Mouse (Mus musculus): ENCODE results near the gene Gm7029. TPM values are rescaled to one million over a fixed set of nuclear protein-coding genes. Genes with fewer than 3 reads are reported as not detected.

Gm7029 gene
- not detected in 4 replicates for total RNA-seq (2023)

GRCm38 (mm10) chr17:33873537-33873936 lies at the start of gene Gm7029:
Gm7029 (plus strand) TSS chr17:33873837.

DNA sequence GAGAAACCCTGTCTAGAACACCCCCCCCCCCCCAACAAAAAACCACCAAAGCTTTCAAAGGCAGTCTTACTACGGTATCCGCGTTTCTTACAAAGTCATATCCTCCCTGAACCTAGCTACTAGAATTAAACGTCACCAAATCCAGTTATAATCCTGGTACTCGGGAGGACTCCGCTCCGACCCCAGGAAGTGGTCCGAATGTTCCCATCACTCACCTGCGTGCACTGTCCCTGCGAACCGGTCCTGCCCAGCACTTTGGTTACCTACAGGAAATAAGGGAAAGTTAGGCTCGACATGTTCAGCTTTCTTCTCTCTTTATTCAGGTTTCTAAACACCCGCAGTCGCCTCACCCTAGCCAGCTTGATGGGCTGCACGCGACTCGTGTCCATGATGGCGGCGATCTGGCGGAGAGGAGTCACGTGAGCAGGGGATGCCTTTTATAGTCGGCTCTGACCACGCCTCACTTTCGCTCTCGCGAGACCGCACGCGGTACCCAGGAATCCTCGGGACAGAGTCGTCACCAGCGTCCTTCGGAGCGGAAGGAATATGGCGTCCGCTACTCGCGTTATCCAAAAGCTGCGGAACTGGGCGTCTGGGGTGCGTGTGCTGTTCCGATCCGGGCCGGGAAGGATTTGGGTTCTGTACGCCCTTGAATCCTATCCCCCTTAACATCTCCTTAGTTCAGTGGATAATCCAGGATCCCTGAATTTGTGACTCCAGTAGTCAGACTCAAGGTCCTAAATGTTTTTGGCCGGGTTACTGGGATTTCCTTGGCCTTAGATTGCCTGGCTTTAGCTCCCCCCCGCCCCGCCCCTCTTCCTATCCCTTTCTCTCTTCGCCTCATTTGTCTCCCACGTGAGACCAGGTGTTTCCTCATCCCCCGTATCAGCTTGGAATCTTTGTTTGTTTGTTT lies 49.3 kb upstream of the Gm7029 start, which contains the start of the genes Rps28 and Ndufa7:
Gene Rps28, minus strand, starts transcription at position 479 of the 913 bp plus-strand sequence.
Gene Ndufa7, plus strand, starts transcription at position 489 of the 913 bp plus-strand sequence.

DNA sequence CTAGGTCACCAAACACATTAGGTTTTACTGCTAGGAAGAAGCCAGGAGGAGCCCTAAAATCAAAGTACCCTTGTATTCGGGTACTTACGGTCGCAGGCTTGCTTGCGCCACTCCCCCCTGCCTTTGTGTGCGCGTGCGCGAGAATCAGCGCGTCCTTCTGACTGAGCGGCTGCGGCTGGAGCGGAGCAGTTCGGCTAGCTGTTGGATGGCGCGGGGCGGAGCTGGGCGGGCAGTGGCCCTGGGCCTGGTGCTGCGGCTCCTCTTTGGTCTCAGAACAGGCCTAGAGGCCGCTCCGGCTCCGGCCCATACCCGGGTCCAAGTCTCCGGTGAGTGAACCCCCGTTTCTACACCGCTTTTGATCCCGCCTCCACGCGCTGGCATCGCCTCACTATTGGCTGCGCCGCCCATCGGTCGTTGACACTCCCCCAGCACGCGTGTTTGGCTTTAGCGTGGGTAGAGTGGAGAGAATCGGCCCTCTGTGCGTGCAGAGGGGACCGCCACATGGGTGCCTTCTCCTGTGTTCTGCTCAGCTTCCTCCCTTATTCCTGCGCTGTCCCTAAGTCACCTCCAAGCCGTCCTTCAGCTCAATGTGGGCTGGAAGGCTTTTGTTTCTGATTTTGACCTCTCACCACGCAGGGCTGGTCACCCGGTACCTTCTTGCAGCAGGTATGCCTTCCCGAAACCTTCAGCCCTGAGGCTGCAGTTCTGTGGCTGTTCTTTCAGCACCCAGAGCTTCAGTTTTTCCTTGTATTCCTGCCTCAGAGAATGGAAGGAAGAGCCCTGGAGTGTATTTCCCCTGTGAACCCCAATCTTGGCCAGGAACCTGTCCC lies 30.5 kb upstream of the Gm7029 start, which contains the start of gene Cd320:
Gene Cd320, plus strand, starts transcription at position 126 of the 830 bp plus-strand sequence.

DNA sequence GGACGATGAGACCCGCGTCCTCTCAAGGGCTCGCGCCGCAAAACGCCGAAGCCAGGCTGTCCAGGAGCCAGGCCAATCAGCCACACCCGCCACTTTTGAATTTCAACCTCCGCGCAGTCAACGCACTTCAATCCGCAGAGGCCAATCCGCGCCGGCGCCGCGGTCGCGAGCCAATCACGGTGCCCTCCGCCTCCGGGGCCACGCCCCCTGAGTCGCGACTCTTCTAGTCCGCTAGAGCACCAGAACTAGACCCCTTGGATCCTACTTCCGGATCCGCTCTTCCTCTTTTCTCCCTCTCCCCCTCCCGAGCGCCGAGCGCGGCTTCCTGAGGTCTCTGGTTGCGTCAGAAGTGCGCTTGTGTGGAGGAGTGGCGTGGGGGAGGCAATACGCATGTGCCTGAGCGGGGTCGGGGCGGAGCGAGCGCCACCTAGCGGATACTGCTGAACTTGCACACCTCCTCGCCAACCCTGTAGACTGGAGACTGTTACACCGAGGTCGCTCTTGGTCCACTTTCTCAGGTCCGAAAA lies 17.0 kb downstream of the Gm7029 start, which contains the start of gene Kifc1:
Gene Kifc1, minus strand, starts transcription at position 129 of the 527 bp plus-strand sequence.

DNA sequence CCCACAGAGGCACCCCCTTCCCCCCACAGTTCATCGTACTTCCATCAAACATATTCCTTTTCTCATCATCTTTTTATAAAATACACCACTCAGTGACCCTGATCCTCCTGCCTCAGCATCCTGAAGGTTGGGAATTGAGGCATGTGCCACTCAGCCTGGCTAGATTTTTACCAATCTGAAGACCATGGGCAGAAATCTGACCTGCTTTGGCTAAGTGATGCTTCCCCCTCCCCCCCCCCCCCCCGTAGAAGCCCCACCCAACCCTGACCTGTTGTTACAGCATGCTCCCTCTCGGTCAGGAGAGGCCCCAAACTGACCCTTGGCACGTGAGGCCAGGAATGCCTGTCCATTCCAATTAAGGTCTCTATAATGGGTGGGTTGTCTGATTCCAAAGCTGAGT lies 31.2 kb downstream of the Gm7029 start, which contains the start of gene Platr17:
Gene Platr17, plus strand, starts transcription at position 301 of the 400 bp plus-strand sequence.

DNA sequence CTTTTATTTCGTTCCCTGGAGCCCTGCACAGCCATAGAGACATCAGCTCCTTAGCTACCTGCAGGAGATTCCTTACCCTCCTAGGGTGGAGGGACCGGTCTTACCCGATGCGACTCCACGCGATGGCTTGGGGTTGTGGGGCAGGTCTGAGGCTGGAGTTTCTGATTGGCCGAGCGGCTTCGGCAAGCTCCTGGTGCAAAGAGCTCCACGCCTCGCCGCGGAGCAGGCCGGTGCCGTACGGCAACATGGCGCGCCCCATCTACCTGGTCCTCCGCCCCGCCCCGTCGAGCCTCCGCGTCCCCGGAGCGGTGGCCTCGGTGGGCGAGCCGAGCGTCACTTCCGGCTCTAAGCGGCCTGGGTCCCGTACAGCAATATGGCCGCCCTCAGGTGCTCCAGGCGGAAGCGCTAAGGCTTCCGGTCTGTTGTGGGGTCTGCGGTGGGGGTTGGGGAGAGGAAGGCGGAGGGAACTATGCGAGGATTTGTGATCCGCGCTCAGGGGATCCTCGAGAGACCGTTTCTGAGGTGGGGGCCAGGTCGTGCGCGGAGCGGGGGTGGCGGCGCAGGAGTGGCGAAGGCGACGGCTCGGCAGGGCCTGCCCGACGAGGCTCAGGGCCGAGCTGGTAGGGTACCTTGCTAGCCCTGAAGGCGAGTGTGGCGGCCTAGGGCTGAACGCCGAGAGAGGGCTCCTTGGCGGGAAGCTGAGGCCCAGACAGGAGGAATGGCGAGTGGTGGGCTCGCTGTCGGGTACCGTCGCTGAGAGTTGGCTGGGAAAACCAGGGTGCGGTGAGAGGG lies 35.6 kb downstream of the Gm7029 start, which contains the start of gene Daxx:
Gene Daxx, plus strand, starts transcription at position 338 of the 792 bp plus-strand sequence.

DNA sequence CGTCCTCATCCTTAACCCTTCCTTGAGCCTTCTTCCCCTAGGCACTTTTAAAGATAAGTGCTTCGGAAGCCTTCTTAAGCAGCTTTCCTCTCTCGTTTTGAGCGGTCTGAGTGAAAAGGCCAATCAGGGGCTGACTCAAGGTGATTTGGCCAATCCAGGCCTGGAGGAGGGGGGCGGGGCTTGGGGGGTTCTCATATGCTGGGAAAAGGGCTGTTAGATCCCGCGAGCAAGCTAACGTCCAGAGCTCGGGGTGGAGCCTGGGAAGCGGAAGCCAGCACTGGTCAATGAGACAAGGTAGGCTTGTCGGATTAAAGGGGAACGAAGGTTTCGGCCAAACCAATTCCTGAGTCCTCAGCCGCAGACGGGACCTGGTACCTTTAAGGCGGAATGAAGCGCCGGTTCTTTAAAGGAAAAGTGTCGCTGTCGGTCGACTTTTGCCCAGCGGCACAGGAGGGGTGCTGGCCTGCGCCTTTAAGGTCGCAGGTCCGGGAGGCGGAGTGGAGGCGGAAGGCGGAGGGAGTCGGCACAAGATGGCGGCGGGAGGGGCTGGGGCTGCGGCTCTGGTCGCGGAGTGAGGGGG lies 42.1 kb downstream of the Gm7029 start, which contains the start of the genes Tapbp and Zbtb22:
Gene Tapbp, plus strand, starts transcription at position 229 of the 580 bp plus-strand sequence.
Gene Zbtb22, plus strand, starts transcription at position 234 of the 580 bp plus-strand sequence.

Other genes starting within 250 kb of the Gm7029 start
- 34.4 to 37.6 TPM (median 36.0 TPM) in 4 replicates for gene Zfp414, start 244.7 kb upstream of the Gm7029 start, total RNA-seq (2023)
- 0.91 to 3.0 TPM (median 2.3 TPM) in 3 of 4 replicates, not detected in the other for gene Pram1, start 235.8 kb upstream of the Gm7029 start, total RNA-seq (2023)
- 368 to 402 TPM (median 383 TPM) in 4 replicates for gene Hnrnpm, start 187.0 kb upstream of the Gm7029 start, total RNA-seq (2023)
- gene March2, start 155.2 kb upstream of the Gm7029 start, total RNA-seq (2023), result 42.0 to 48.3 TPM (median 44.9 TPM) in 4 replicates
- 193 to 221 TPM (median 217 TPM) in 4 replicates for gene Rab11b, start 113.3 kb upstream of the Gm7029 start, total RNA-seq (2023)
- gene Angptl4, start 92.0 kb upstream of the Gm7029 start, total RNA-seq (2023), result 0.42 to 0.43 TPM in 2 of 4 replicates, not detected in the others
- gene Kank3, start 63.3 kb upstream of the Gm7029 start, total RNA-seq (2023), result 1.8 to 3.6 TPM (median 2.5 TPM) in 4 replicates
- 3,326 to 3,462 TPM (median 3,401 TPM) in 4 replicates for gene Rps28, start 49.3 kb upstream of the Gm7029 start, total RNA-seq (2023)
- gene Ndufa7, start 49.3 kb upstream of the Gm7029 start, total RNA-seq (2023), result 142 to 168 TPM (median 145 TPM) in 4 replicates
- gene Cd320, start 30.7 kb upstream of the Gm7029 start, total RNA-seq (2023), result 3.6 to 7.8 TPM (median 5.2 TPM) in 4 replicates
- gene Kifc1, start 16.8 kb downstream of the Gm7029 start, total RNA-seq (2023), result 2.4 to 6.4 TPM (median 2.6 TPM) in 4 replicates
- 0.75 to 0.94 TPM in 2 of 4 replicates, not detected in the others for gene Platr17, start 31.3 kb downstream of the Gm7029 start, total RNA-seq (2023)
- 43.7 to 52.6 TPM (median 49.3 TPM) in 4 replicates for gene Daxx, start 35.6 kb downstream of the Gm7029 start, total RNA-seq (2023)
- gene Tapbp, start 42.1 kb downstream of the Gm7029 start, total RNA-seq (2023), result 431 to 449 TPM (median 436 TPM) in 4 replicates
- gene Zbtb22, start 42.1 kb downstream of the Gm7029 start, total RNA-seq (2023), result 37.5 to 42.9 TPM (median 39.2 TPM) in 4 replicates
- gene Rgl2, start 55.7 kb downstream of the Gm7029 start, total RNA-seq (2023), result 169 to 183 TPM (median 181 TPM) in 4 replicates
- 55.2 to 64.5 TPM (median 58.4 TPM) in 4 replicates for gene Pfdn6, start 66.5 kb downstream of the Gm7029 start, total RNA-seq (2023)
- 37.1 to 42.6 TPM (median 40.1 TPM) in 4 replicates for gene Wdr46, start 66.8 kb downstream of the Gm7029 start, total RNA-seq (2023)
- gene B3galt4, start 77.7 kb downstream of the Gm7029 start, total RNA-seq (2023), result 3.9 to 6.1 TPM (median 5.8 TPM) in 4 replicates
- 86.2 to 102 TPM (median 93.0 TPM) in 4 replicates for gene Vps52, start 82.0 kb downstream of the Gm7029 start, total RNA-seq (2023)
- gene Rps18, start 82.2 kb downstream of the Gm7029 start, total RNA-seq (2023), result 1,434 to 1,528 TPM (median 1,474 TPM) in 4 replicates
- gene H2-K1, start 126.5 kb downstream of the Gm7029 start, total RNA-seq (2023), result 2,712 to 3,144 TPM (median 2,852 TPM) in 4 replicates
- gene Ring1, start 150.8 kb downstream of the Gm7029 start, total RNA-seq (2023), result 31.0 to 45.2 TPM (median 32.4 TPM) in 4 replicates
- 122 to 144 TPM (median 136 TPM) in 4 replicates for gene H2-Ke6, start 154.2 kb downstream of the Gm7029 start, total RNA-seq (2023)
- gene Slc39a7, start 157.8 kb downstream of the Gm7029 start, total RNA-seq (2023), result 63.8 to 91.4 TPM (median 78.7 TPM) in 4 replicates
- gene Rxrb, start 158.0 kb downstream of the Gm7029 start, total RNA-seq (2023), result 106 to 119 TPM (median 119 TPM) in 4 replicates
- gene Col11a2, start 165.6 kb downstream of the Gm7029 start, total RNA-seq (2023), result 4.3 to 8.8 TPM (median 5.6 TPM) in 4 replicates
- 232 to 249 TPM (median 239 TPM) in 4 replicates for gene H2-Oa, start 218.5 kb downstream of the Gm7029 start, total RNA-seq (2023)
- 659 to 693 TPM (median 673 TPM) in 4 replicates for gene H2-DMa, start 245.7 kb downstream of the Gm7029 start, total RNA-seq (2023)
- gene Brd2, start 248.8 kb downstream of the Gm7029 start, total RNA-seq (2023), result 421 to 508 TPM (median 482 TPM) in 4 replicates

All from B cell, adult 62 days (primary cell).